Mouse (Mus musculus) splenic B cell, adult 2 months (primary cell): ENCODE data around the gene Ttc32.
"Not testable (repeated sequence)": the region's sequence is repeated elsewhere in the genome, so short reads cannot be mapped to it uniquely, and the experiment has no call there.

Experiments used
- DNase-seq: peaks from one replicate; pipeline ENCODE4 v3.0.0-alpha.2; 2011; ENCODE audit warnings: low read depth, low spot score
- H3K27me3 ChIP-seq: 2 replicates; pipeline ENCODE4 v1.6.1; 2012; ENCODE audit warnings: mild to moderate bottlenecking, low read length, moderate library complexity, mixed read lengths; ENCODE audit not compliant: control insufficient read depth, poor library complexity, insufficient read depth, severe bottlenecking
- H3K36me3 ChIP-seq: 2 replicates; pipeline ENCODE4 v1.6.1; 2012; ENCODE audit warnings: mild to moderate bottlenecking, low read length, moderate library complexity, mixed read lengths; ENCODE audit not compliant: control insufficient read depth, poor library complexity, insufficient read depth, severe bottlenecking

The Ttc32 gene

DNA sequence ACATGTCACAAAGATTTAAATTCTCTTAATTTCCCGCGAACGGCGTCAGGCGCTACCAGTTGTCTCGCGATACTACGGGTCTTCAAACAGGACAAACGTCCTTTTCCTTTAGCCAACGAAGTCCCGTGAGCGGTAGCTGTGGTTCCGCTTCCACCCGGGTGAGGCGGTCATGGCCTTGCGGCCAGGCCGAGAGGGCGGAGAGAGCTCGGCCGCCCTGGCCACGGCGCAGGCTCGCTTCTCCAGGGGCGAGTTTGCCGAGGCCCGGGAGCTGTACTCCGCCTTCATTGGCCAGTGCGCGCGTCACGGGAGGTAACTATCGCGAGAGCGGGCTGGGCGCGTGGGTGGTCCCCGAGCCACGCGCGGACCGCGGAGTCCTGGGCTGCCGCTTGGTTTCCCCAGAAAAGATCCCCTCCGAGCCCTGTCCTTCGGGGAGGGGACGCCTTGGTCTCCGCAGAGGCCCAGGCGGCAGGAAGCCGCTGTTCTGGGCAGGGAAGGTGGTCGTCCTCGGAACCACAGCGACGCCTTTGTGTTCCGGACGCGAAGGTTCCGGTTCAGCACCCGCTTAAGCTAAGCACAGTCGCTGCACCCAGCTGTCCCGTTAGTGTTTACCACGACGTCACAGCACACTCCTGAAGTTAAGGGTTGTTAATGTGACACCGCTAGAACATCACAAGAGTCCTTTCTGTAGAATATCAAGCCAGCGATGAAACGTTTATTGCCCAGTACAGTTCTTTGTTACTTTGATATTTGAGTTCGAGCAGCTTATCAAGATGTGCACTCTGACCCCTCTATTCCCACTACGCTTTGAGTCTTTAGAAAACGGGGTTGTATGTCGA is at the start of gene Ttc32:
TSS of gene Ttc32 (plus strand) at position 110 of the 836 bp plus-strand sequence.
- Histone ChIP-seq H3K36me3 (no peaks in the 10 kb centered on the region), H3K27me3 (no peaks in the 10 kb centered on the region)
- DNase-seq: peak; percentile 96

DNA sequence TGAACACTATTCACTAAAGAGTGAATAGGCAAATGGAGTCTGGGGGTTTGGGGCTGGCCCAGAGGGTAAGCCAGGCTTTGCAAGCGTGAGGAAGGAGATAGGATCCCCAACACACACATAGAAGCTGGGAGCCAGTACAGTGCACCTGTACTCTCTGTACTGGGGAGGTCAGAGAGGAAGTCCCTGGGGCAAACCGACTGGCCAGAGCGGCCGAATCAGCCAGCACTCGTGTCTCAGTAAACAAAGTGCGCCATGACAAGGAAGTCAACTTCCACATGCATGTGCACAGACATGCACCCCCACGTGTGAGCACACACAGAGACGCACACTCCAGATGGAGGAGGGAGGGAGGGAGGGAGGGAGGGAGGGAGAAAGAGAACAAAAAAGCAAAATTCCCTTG is 36.6 kb upstream of the Ttc32 start:
- no peaks in the 10 kb centered on the region for H3K36me3 ChIP-seq
- no peaks in the 10 kb centered on the region for H3K27me3 ChIP-seq
- DNase-seq: no peak

DNA sequence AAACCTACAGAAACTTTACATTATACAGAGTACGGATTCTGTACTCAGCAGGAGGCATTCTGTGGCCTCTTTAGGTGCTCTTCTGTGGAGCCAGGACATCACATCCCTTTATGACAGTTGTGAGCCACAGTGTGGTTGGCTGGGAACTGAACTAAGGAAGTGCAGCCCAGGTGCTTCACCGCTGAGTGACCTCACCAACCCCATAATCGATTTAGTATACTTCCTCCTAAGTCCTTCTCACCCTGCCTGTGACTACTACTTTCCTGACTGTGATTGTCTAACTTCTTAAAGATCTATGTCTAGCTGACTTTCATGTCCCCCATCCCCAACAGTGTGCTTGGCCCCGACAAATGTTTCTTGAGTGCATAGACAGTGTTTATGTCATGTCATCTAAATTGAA is 31.5 kb upstream of the Ttc32 start:
- peak; percentile 61 for DNase-seq

DNA sequence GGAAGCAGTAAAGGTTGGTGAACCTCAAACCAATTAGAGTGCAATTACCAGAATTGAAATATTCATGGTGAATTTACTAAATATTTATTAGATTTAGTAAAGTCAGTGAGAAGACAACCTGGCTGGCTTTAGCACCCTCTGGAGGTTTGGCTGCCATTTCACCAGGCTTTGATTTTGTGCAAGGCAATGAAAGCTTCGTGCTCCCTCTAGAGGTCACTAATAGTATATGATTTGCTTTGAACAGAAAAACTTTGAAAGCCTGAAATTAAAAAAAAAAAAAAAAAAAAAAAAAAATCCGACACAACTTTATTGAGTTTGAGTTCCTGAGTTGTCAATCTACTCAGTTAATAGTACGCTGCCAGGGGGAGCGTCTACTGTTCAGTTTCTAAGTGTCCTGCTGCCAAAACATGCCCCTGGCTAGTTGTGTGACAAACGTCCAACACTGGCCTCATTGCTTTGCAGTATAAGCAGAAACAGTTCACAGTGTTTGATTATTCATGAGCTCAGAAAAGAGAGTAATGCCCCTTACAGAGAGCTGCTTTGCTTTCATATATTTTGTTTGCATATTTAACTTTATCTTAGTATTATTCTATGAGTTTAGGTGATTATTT is 27.7 kb upstream of the Ttc32 start:
- DNase-seq: peak; percentile 89
- H3K27me3 ChIP-seq: no peaks in the 10 kb centered on the region
- no peaks in the 10 kb centered on the region for H3K36me3 ChIP-seq

More for the DNA sequence above, 31.5 kb upstream of the Ttc32 start:
- Histone ChIP-seq H3K27me3 (no peaks in the 10 kb centered on the region), H3K36me3 (no peaks in the 10 kb centered on the region)

DNA sequence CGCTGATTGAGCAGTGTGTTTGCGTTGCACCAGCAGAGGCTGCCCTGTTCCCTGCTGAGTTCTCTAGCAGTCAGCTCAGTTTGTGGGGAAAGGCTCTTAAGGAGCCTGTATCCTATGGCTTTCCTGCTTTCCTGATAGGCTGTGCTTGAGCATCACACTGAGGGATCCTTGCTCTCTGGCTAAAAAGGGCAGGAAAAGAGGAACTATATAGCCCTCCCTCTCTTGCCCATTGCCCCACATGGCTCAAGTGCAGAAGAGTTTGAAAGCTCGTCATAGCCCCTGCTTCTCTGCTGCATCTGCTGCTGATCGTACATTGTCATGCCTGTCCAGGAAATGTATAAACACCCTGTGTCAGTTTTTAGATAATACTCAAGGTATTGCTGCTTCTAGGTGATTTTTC is 22.7 kb upstream of the Ttc32 start:
- Histone ChIP-seq H3K36me3 (no peaks in the 10 kb centered on the region), H3K27me3 (no peaks in the 10 kb centered on the region)
- DNase-seq: no peak

DNA sequence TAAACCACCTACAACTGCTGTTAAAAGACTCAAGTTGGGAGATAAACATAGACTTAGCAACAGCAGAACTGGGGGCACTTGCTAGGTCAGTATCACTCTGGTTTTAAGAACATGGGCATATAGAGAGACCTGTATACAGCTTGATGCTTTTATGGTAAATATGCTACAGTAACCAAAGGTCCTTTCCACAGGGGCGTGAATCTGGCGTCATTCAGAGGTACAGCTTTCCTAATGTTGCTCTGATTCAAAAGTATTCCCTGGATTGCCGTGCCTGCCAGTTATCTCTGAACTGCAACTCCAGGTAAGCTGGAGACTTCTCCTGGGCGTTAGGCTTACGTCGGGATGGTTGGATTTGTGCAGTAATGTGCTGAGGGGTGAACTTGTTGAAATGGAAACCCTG is 22.0 kb upstream of the Ttc32 start:
- Histone ChIP-seq H3K27me3 (no peaks in the 10 kb centered on the region), H3K36me3 (no peaks in the 10 kb centered on the region)
- no peak for DNase-seq

DNA sequence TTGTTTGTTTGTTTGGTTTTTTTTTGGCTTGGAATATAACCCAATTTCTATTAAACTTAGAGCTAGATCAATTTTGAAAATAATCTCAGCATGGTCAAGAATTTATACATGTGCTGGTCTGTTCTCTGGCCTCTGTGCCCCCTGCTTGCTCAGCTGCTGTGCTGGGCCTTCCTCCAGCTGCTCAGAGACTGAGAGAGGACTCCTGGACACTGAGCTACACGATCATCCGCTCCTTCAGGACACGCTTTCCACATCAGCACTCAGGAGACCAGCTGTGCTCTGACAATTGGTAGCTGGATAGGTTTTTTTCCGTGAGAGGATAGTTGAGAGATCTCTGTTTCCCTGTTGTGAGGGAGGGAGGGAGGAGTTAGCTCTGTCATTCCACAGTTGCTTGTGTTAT is 19.5 kb upstream of the Ttc32 start:
- Histone ChIP-seq H3K27me3 (no peaks in the 10 kb centered on the region), H3K36me3 (no peaks in the 10 kb centered on the region)
- no peak for DNase-seq

DNA sequence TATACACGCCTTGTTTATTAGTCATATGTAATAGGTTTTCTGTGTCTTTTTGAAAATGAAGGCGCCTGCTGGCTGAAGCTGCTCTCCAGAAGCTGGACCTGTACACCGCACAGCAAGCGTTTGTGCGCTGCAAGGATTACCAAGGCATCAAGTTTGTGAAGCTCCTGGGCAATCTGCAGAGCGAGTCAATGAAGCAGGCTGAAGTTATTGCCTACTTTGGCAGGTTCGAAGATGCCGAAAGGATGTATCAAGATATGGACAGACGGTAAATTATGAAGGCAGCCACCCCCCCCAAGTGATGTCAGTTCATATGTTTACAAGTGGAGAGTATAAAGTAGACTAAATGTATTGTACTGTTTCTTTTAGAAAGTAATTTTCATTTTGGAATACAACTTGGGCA is 13.4 kb upstream of the Ttc32 start:
- no peaks in the 10 kb centered on the region for H3K36me3 ChIP-seq
- DNase-seq: no peak
- H3K27me3 ChIP-seq: no peaks in the 10 kb centered on the region

DNA sequence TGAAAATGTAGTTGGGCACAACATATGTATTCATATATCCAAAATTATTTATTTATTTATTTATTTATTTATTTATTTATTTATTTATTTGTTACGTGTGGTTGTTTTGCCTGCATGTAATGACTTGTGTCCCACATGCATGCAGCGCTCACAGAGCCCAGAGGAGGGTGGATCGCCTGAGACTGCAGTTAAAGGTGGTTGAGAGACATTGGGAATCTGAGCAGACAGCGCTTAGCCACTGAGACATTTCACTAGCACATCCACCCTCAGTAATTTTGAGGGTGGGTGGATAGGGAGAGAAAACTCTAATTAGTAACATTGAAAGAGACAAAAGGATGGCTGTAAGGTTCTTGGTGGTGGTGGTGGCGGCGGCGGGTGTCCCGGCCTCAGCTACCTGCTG is 9.4 kb upstream of the Ttc32 start:
- H3K27me3 ChIP-seq: no peaks in the 10 kb centered on the region
- no peaks in the 10 kb centered on the region for H3K36me3 ChIP-seq
- DNase-seq: no peak

DNA sequence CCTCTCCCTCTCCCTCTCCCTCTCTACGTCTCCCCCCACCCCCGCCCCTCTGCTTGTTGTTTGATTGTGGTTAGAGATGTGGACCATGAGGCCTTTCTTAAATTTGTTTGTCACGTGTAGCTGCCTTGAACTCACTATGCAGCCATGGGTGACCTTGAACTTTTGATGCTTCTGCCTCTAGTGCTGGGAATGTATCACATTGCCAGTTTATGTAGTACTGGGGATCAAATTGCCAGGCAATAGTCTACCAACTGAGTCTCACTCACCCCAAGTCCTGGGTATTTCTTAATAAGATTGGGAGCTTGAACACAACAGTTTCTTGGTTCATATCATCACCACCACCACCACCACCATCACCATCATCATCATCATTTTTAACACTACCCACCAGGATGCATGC is 8.8 kb upstream of the Ttc32 start:
- Histone ChIP-seq H3K36me3 (no peaks in the 10 kb centered on the region), H3K27me3 (no peaks in the 10 kb centered on the region)
- DNase-seq: no peak

DNA sequence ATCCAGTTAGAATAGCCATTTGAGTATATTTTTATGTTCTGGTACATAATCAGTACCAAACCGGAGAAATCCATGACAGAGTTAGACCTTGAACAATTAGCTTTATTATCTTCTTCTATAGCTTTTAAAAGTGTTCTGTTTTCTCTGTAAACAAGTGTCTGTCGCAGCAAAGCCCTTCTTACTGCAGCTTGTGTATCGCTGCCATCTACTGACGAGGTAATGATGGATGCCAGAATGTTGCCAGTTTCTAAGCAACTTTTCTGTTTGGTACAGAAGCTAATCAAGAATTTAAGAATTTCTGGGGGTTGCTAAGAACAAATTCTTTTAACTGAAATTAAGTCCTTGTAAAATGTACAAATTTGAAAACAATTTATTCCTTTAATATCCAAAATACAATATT is 6.8 kb upstream of the Ttc32 start:
- no peaks in the 10 kb centered on the region for H3K36me3 ChIP-seq
- DNase-seq: peak; percentile 51

DNA sequence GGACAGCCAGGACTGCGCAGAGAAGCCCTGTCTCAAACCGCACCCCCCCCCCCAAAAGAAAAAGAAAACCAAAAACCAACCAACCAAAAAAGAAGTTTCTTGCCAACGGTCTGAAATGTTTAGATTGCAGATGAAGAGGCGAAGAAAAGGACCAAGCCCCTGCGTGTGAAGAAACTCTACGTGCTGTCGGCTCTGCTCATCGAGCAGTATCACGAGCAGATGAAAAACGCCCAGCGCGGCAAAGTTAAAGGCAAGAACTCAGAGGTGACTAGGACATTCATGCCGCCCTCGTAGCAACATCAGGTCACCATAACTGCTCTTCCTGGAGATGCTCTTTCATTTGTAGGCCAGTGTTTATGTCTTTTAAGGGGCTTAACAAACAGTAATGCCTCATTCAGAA is 5.7 kb upstream of the Ttc32 start:
- H3K36me3 ChIP-seq: no peaks in the 10 kb centered on the region
- no peak for DNase-seq
- H3K27me3 ChIP-seq: no peaks in the 10 kb centered on the region

More for the DNA sequence above, 6.8 kb upstream of the Ttc32 start:
- no peaks in the 10 kb centered on the region for H3K27me3 ChIP-seq

DNA sequence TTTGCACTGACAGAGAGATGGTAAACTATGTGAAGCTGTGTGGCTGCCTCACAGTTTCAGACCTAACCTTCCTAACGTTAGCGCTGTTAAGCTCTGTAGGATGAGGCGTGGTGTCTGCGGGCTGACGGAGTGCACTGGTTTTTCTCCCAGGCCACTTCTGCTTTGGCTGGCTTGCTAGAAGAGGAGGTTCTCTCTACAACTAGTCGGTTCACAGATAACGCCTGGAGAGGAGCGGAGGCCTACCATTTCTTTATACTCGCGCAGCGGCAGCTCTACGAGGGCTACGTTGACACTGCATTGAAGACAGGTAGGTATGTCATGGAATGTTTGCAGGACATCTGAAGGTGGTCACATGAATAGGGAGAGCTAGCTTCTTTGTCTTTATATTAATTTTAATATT is 5.1 kb upstream of the Ttc32 start:
- no peaks in the 10 kb centered on the region for H3K36me3 ChIP-seq
- no peak for DNase-seq

DNA sequence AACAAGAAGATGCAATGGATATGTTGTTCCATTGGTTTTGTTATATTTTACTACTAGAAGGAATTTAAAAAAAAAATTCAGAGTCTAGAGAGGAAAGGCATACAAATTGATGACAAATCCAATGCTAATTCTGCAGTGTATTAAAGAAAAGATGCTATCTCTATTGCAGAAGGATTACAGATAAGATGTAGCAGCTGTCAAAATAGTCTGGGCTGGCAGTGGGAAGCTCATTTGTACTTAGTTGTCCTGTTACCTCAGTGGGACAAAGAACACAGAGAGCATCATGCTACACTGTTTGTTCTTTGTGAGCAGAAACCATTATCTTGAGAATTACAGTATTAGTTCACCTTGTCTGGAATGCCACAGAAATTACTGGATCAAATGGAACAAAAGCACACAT is 3.0 kb upstream of the Ttc32 start:
- Histone ChIP-seq H3K36me3 (no peaks in the 10 kb centered on the region), H3K27me3 (no peaks in the 10 kb centered on the region)
- no peak for DNase-seq

More for the DNA sequence above, 5.1 kb upstream of the Ttc32 start:
- H3K27me3 ChIP-seq: no peaks in the 10 kb centered on the region

DNA sequence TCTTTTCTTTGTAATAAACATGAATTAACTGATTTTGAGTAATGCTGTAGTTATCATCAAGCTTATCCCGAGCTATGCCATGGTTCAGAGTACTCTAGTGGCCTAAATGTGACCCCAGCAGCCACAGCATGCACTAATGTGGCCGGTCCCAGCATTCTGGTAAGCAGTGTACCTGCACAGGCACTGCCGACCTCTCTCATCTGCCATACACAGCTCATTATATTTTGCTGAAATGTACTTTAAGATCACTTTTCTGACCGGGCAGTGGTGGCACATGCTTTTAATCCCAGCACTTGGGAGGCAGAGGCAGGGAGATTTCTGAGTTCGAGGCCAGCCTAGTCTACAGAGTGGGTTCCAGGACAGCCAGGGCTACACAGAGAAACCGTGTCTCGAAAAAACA is 981 bp upstream of the Ttc32 start:
- not testable (repeated sequence) for H3K27me3 ChIP-seq, H3K36me3 ChIP-seq, DNase-seq
